Mouse (Mus musculus): ENCODE data around the gene Ccdc170. TPM values are rescaled to one million over a fixed set of nuclear protein-coding genes. Genes with fewer than 3 reads are reported as not detected.
"Not testable (repeated sequence)": the region's sequence is repeated elsewhere in the genome, so short reads cannot be mapped to it uniquely, and the experiment has no call there.

Ccdc170 gene
- total RNA-seq (2021), result under 1 TPM; 0.52 to 0.64 TPM

GRCm38 (mm10) chr10:4482355-4482754 lies at the start of gene Ccdc170:
Gene Ccdc170 (plus strand): TSS chr10:4482502.
- no peak for DNase-seq (ENCODE audit: low spot score in 2 of 2)
- intact Hi-C loops (cut with DNase I), result no loop called here

GRCm38 (mm10) chr10:4432996-4433755 lies 49.1 kb upstream of the Ccdc170 start:
- intact Hi-C loops (cut with DNase I), result loop anchor here (5.0 kb wide), 1 partner anchor 46 kb away; the partner anchor contains the start of gene Zbtb2
- DNase-seq (ENCODE audit: low spot score in 2 of 2), result no peak

GRCm38 (mm10) chr10:4433871-4434270 lies 48.4 kb upstream of the Ccdc170 start:
- not testable (repeated sequence) for DNase-seq (ENCODE audit: low spot score in 2 of 2)
- intact Hi-C loops (cut with DNase I), result loop anchor here (5.0 kb wide), 1 partner anchor 47 kb away; the partner anchor contains the start of gene Zbtb2

- DNase-seq (ENCODE audit: low spot score in 2 of 2), result no peak
- intact Hi-C loops (cut with DNase I), result no loop called here
Observed at GRCm38 (mm10) chr10:4435416-4435815, 46.9 kb upstream of the Ccdc170 start.

GRCm38 (mm10) chr10:4456409-4456808 lies 25.9 kb upstream of the Ccdc170 start:
- DNase-seq (ENCODE audit: low spot score in 2 of 2), result no peak

GRCm38 (mm10) chr10:4460201-4460600 lies 22.1 kb upstream of the Ccdc170 start:
- DNase-seq (ENCODE audit: low spot score in 2 of 2), result no peak
- intact Hi-C loops (cut with DNase I), result no loop called here

More at GRCm38 (mm10) chr10:4456409-4456808, 25.9 kb upstream of the Ccdc170 start:
- intact Hi-C loops (cut with DNase I), result no loop called here

GRCm38 (mm10) chr10:4465799-4466198 lies 16.5 kb upstream of the Ccdc170 start:
- intact Hi-C loops (cut with DNase I), result no loop called here
- DNase-seq (ENCODE audit: low spot score in 2 of 2), result no peak

GRCm38 (mm10) chr10:4469406-4469805 lies 12.9 kb upstream of the Ccdc170 start:
- DNase-seq (ENCODE audit: low spot score in 2 of 2), result no peak
- intact Hi-C loops (cut with DNase I), result no loop called here

GRCm38 (mm10) chr10:4473591-4473993 lies 8.7 kb upstream of the Ccdc170 start:
- intact Hi-C loops (cut with DNase I), result no loop called here
- no peak for DNase-seq (ENCODE audit: low spot score in 2 of 2)

GRCm38 (mm10) chr10:4475431-4475830 lies 6.9 kb upstream of the Ccdc170 start:
- DNase-seq (ENCODE audit: low spot score in 2 of 2), result no peak
- intact Hi-C loops (cut with DNase I), result no loop called here

- no peak for DNase-seq (ENCODE audit: low spot score in 2 of 2)
- intact Hi-C loops (cut with DNase I), result no loop called here
Observed at GRCm38 (mm10) chr10:4476604-4477003, 5.7 kb upstream of the Ccdc170 start.

GRCm38 (mm10) chr10:4480929-4481328 lies 1.4 kb upstream of the Ccdc170 start:
- intact Hi-C loops (cut with DNase I), result no loop called here
- no peak for DNase-seq (ENCODE audit: low spot score in 2 of 2)

- intact Hi-C loops (cut with DNase I), result no loop called here
- DNase-seq (ENCODE audit: low spot score in 2 of 2), result no peak
Observed at GRCm38 (mm10) chr10:4481695-4482094, 607 bp upstream of the Ccdc170 start.

GRCm38 (mm10) chr10:4483848-4484247 lies 1.5 kb downstream of the Ccdc170 start:
- DNase-seq (ENCODE audit: low spot score in 2 of 2), result no peak
- intact Hi-C loops (cut with DNase I), result no loop called here

GRCm38 (mm10) chr10:4484986-4485385 lies 2.7 kb downstream of the Ccdc170 start:
- intact Hi-C loops (cut with DNase I), result no loop called here

GRCm38 (mm10) chr10:4489865-4490264 lies 7.6 kb downstream of the Ccdc170 start:
- no peak for DNase-seq (ENCODE audit: low spot score in 2 of 2)
- intact Hi-C loops (cut with DNase I), result no loop called here

More at GRCm38 (mm10) chr10:4484986-4485385, 2.7 kb downstream of the Ccdc170 start:
- DNase-seq (ENCODE audit: low spot score in 2 of 2), result no peak

- intact Hi-C loops (cut with DNase I), result no loop called here
- DNase-seq (ENCODE audit: low spot score in 2 of 2), result no peak
Observed at GRCm38 (mm10) chr10:4491281-4491680, 9.0 kb downstream of the Ccdc170 start.

- DNase-seq (ENCODE audit: low spot score in 2 of 2), result no peak
- intact Hi-C loops (cut with DNase I), result no loop called here
Observed at GRCm38 (mm10) chr10:4492045-4492444, 9.7 kb downstream of the Ccdc170 start.

- DNase-seq (ENCODE audit: low spot score in 2 of 2), result no peak
- intact Hi-C loops (cut with DNase I), result no loop called here
Observed at GRCm38 (mm10) chr10:4492909-4493308, 10.6 kb downstream of the Ccdc170 start.

- intact Hi-C loops (cut with DNase I), result no loop called here
- DNase-seq (ENCODE audit: low spot score in 2 of 2), result no peak
Observed at GRCm38 (mm10) chr10:4503251-4503650, 20.9 kb downstream of the Ccdc170 start.

GRCm38 (mm10) chr10:4512725-4513124 lies 30.4 kb downstream of the Ccdc170 start:
- intact Hi-C loops (cut with DNase I), result no loop called here
- no peak for DNase-seq (ENCODE audit: low spot score in 2 of 2)

Measured in left cerebral cortex, postnatal 36 days (tissue).